Mouse (Mus musculus) spleen, adult 2 months (tissue): ENCODE results near the gene Mmp23. TPM values are rescaled to one million over a fixed set of nuclear protein-coding genes. Genes with fewer than 3 reads are reported as not detected.

Experiments used
- DNase-seq, 2 experiments: peaks; one replicate each; pipeline versions ENCODE4 v3.0.0 to v3.0.0-alpha.2; 2012 to 2021; ENCODE audit warnings: low spot score in 2 of 2, low read depth in 1 of 2
- H3K27ac ChIP-seq: fragments of 200-500 bp; 2 replicates; pipeline ENCODE4 v1.5.1; 2012; ENCODE audit warnings: low read length, inconsistent platforms; ENCODE audit not compliant: insufficient read depth
- H3K27me3 ChIP-seq: fragments of 200-500 bp; 2 replicates; pipeline ENCODE4 v1.6.1; 2012; ENCODE audit warnings: mild to moderate bottlenecking, moderate library complexity, low read length, inconsistent platforms; ENCODE audit not compliant: control insufficient read depth, insufficient read depth
- H3K36me3 ChIP-seq: fragments of 200-500 bp; 2 replicates; pipeline ENCODE4 v1.6.1; 2012; ENCODE audit warnings: mild to moderate bottlenecking, low read length, inconsistent platforms; ENCODE audit not compliant: control insufficient read depth, insufficient read depth
- H3K4me1 ChIP-seq: fragments of 200-500 bp; 2 replicates; pipeline ENCODE4 v1.6.1; 2011; ENCODE audit warnings: inconsistent platforms; ENCODE audit not compliant: control insufficient read depth, insufficient read depth, insufficient read length
- H3K4me3 ChIP-seq: fragments of 200-500 bp; 2 replicates; pipeline ENCODE4 v1.5.1; 2011; ENCODE audit warnings: mild to moderate bottlenecking, inconsistent platforms; ENCODE audit not compliant: insufficient read depth, insufficient read length; ENCODE audit errors: extremely low read depth
- CTCF ChIP-seq: fragments of 200-500 bp; IDR thresholded peaks from 2 replicates; pipeline ENCODE4 v1.5.1; 2011; ENCODE audit warnings: mild to moderate bottlenecking, inconsistent platforms; ENCODE audit not compliant: insufficient read depth, insufficient read length, insufficient replicate concordance; ENCODE audit errors: extremely low read depth
- POLR2A ChIP-seq: fragments of 200-500 bp; IDR thresholded peaks from 2 replicates; pipeline ENCODE4 v1.6.1; 2011; ENCODE audit warnings: low read depth, low read length, inconsistent platforms
- WGBS: fragments of 180-500 bp; shearing (Covaris S2); methylation state at CpG from one replicate; pipeline ENCODE4 v1.1.7; 2018; 5-methylcytosine and 5-hydroxymethylcytosine counted together
- polyA plus RNA-seq: library from polyadenylated mRNA; depleted of rRNA; stranded (reverse); fragments of >200 nt; gene quantifications from 2 replicates; pipeline ENCODE4 v1.2.3, GENCODE M21; 2012

The Mmp23 gene
- polyA plus RNA-seq, 1 experiment, result 57.2 TPM

GRCm38 (mm10) chr4:155618321-155618720 is 34.9 kb downstream of the Mmp23 start:
- WGBS, result 80% methylated on average over 5 of the region's 5 CpGs
- no peaks in the 10 kb centered on the region for H3K27me3 ChIP-seq
- no peaks in the 10 kb centered on the region for H3K4me1 ChIP-seq
- no peak for DNase-seq
- no peak overlapping the region for H3K4me3 ChIP-seq
- TF ChIP-seq CTCF, result no peak
- TF ChIP-seq POLR2A, result no peak
- H3K36me3 ChIP-seq, result peaks cover 22% of the 10 kb centered on the region
- no peak overlapping the region for H3K27ac ChIP-seq

GRCm38 (mm10) chr4:155613264-155613663 is 39.9 kb downstream of the Mmp23 start:
- Histone ChIP-seq H3K27me3 (no peaks in the 10 kb centered on the region), H3K4me3 (no peak overlapping the region), H3K36me3 (peaks cover 15% of the 10 kb centered on the region), H3K27ac (no peak overlapping the region), H3K4me1 (no peaks in the 10 kb centered on the region)
- DNase-seq, result no peak
- WGBS, result 97% methylated on average over 3 of the region's 3 CpGs
- TF ChIP-seq CTCF, result no peak
- no peak for TF ChIP-seq POLR2A

GRCm38 (mm10) chr4:155611860-155612259 is 41.3 kb downstream of the Mmp23 start:
- Histone ChIP-seq H3K27me3 (no peaks in the 10 kb centered on the region), H3K27ac (no peak overlapping the region), H3K36me3 (peaks cover 10% of the 10 kb centered on the region; the same call in 1 of the 2 replicates), H3K4me3 (no peak overlapping the region), H3K4me1 (no peaks in the 10 kb centered on the region)
- no peak for DNase-seq
- no peak for TF ChIP-seq CTCF
- no peak for TF ChIP-seq POLR2A
- WGBS, result 92% methylated on average over 3 of the region's 3 CpGs

GRCm38 (mm10) chr4:155606825-155607224 is 46.4 kb downstream of the Mmp23 start:
- TF ChIP-seq POLR2A, result no peak
- no peak for TF ChIP-seq CTCF

GRCm38 (mm10) chr4:155605132-155605531 is 48.1 kb downstream of the Mmp23 start:
- H3K4me1 ChIP-seq, result no peaks in the 10 kb centered on the region
- no peak for DNase-seq
- 93% methylated on average over 4 of the region's 4 CpGs for WGBS
- H3K4me3 ChIP-seq, result no peak overlapping the region
- H3K27me3 ChIP-seq, result no peaks in the 10 kb centered on the region
- H3K36me3 ChIP-seq, result peaks cover 3% of the 10 kb centered on the region; the same call in 1 of the 2 replicates
- no peak for TF ChIP-seq CTCF
- no peak for TF ChIP-seq POLR2A
- H3K27ac ChIP-seq, result no peak overlapping the region

More at GRCm38 (mm10) chr4:155606825-155607224, 46.4 kb downstream of the Mmp23 start:
- Histone ChIP-seq H3K27me3 (no peaks in the 10 kb centered on the region), H3K4me3 (no peak overlapping the region), H3K36me3 (peaks cover 4% of the 10 kb centered on the region; the same call in 1 of the 2 replicates), H3K4me1 (no peaks in the 10 kb centered on the region), H3K27ac (no peak overlapping the region)
- 87% methylated on average over 2 of the region's 2 CpGs for WGBS
- no peak for DNase-seq

- no peak for TF ChIP-seq POLR2A
- no peak for TF ChIP-seq CTCF
- no peak overlapping the region for H3K4me3 ChIP-seq
- no peaks in the 10 kb centered on the region for H3K4me1 ChIP-seq
- no peak for DNase-seq
- no peaks in the 10 kb centered on the region for H3K36me3 ChIP-seq
- H3K27me3 ChIP-seq, result no peaks in the 10 kb centered on the region
- WGBS, result 83% methylated on average over 6 of the region's 6 CpGs
- H3K27ac ChIP-seq, result no peak overlapping the region
Observed at GRCm38 (mm10) chr4:155603801-155604200, 49.4 kb downstream of the Mmp23 start.

- Histone ChIP-seq H3K27ac (no peak overlapping the region), H3K4me1 (no peaks in the 10 kb centered on the region), H3K27me3 (no peaks in the 10 kb centered on the region), H3K4me3 (peak overlapping the region; percentile 82; the same call in 1 of the 2 replicates), H3K36me3 (no peaks in the 10 kb centered on the region)
- 78% methylated on average over 1 of the region's 1 CpGs for WGBS
- no peak for DNase-seq
- no peak for TF ChIP-seq CTCF
- no peak for TF ChIP-seq POLR2A
Observed at GRCm38 (mm10) chr4:155602753-155603152, 50.4 kb downstream of the Mmp23 start.
